Mouse (Mus musculus) bone marrow, adult 2 months (tissue): ENCODE measurements around the gene Gm28051.

Source experiments
- CTCF ChIP-seq: fragments of 200-500 bp; IDR thresholded peaks from 2 replicates; pipeline ENCODE4 v1.5.1; 2011; ENCODE audit warnings: low read length, control low read depth; ENCODE audit not compliant: control insufficient read depth, insufficient read depth
- POLR2A ChIP-seq: fragments of 200-500 bp; IDR thresholded peaks from 2 replicates; pipeline ENCODE4 v1.6.1; 2011; ENCODE audit warnings: low read depth, mild to moderate bottlenecking, control low read depth, low read length, borderline replicate concordance; ENCODE audit not compliant: control insufficient read depth

- TF ChIP-seq POLR2A (no peak), CTCF (peak; percentile 55)
Observed at GRCm38 (mm10) chr12:102719552-102720315, 37.8 kb downstream of the Gm28051 start.
